Mouse (Mus musculus): Measurements from ENCODE around the gene Il12a. TPM values are rescaled to one million over a fixed set of nuclear protein-coding genes. Genes with fewer than 3 reads are reported as not detected.

Il12a gene
- polyA plus RNA-seq (2014; fragmentation: Nextera tagmentation; extraction: Ambion mirVana): not detected in 2 replicates

- Histone ChIP-seq H3K4me1 (replicated peaks; ENCODE audit: control insufficient read depth, insufficient read depth, low read length) (0 out of 2 replicates have a peak, but pooled peaks cover 10% of the 10 kb centered on the region), H3K27me3 (ENCODE audit: control insufficient read depth, insufficient read depth, low read length) (no peaks in the 10 kb centered on the region), H3K27ac (no peak within 1 kb of the TSS), H3K9ac (no peak within 1 kb of the TSS), H3K36me3 (replicated peaks; ENCODE audit: control insufficient read depth, insufficient read depth) (no peaks in the 10 kb centered on the region), H3K9me3 (ENCODE audit: control insufficient read depth, low read length) (no peaks in the 10 kb centered on the region), H3K4me2 (replicated peaks) (no peak within 1 kb of the TSS), H3K4me3 (replicated peaks; ENCODE audit: low read length) (no peak within 1 kb of the TSS)
- 96% methylated on average over 4 of the region's 4 CpGs for WGBS
- ATAC-seq (ENCODE audit: low FRiP score) (no peak), DNase-seq (ENCODE audit: low spot score) (no peak)
Observed at GRCm38 (mm10) chr3:68690344-68690743, at the start of gene Il12a. TSS of gene Il12a (plus strand) at chr3:68690644.

- ATAC-seq (ENCODE audit: low FRiP score) (no peak), DNase-seq (ENCODE audit: low spot score) (no peak)
- no peak overlapping the region for H3K9ac ChIP-seq
- H3K9me3 ChIP-seq (ENCODE audit: control insufficient read depth, low read length): no peaks in the 10 kb centered on the region
- H3K27me3 ChIP-seq (ENCODE audit: control insufficient read depth, insufficient read depth, low read length): no peaks in the 10 kb centered on the region
- H3K4me2 ChIP-seq (replicated peaks): no peak overlapping the region
- H3K4me1 ChIP-seq (replicated peaks; ENCODE audit: control insufficient read depth, insufficient read depth, low read length): no peaks in the 10 kb centered on the region
- H3K4me3 ChIP-seq (replicated peaks; ENCODE audit: low read length): no peak overlapping the region
- no peaks in the 10 kb centered on the region for H3K36me3 ChIP-seq (replicated peaks; ENCODE audit: control insufficient read depth, insufficient read depth)
- 90% methylated on average over 7 of the region's 7 CpGs for WGBS
- no peak overlapping the region for H3K27ac ChIP-seq
Observed at GRCm38 (mm10) chr3:68642935-68643334, 47.5 kb upstream of the Il12a start.

GRCm38 (mm10) chr3:68646387-68647130, 43.9 kb upstream of the Il12a start:
- H3K27me3 ChIP-seq (ENCODE audit: control insufficient read depth, insufficient read depth, low read length): no peaks in the 10 kb centered on the region
- ATAC-seq (ENCODE audit: low FRiP score) (no peak), DNase-seq (ENCODE audit: low spot score) (no peak)
- no peaks in the 10 kb centered on the region for H3K4me1 ChIP-seq (replicated peaks; ENCODE audit: control insufficient read depth, insufficient read depth, low read length)
- H3K9me3 ChIP-seq (ENCODE audit: control insufficient read depth, low read length): no peaks in the 10 kb centered on the region
- no peak overlapping the region for H3K9ac ChIP-seq
- no peak overlapping the region for H3K4me2 ChIP-seq (replicated peaks)
- no peak overlapping the region for H3K27ac ChIP-seq
- no peaks in the 10 kb centered on the region for H3K36me3 ChIP-seq (replicated peaks; ENCODE audit: control insufficient read depth, insufficient read depth)
- H3K4me3 ChIP-seq (replicated peaks; ENCODE audit: low read length): no peak overlapping the region
- 87% methylated on average over 6 of the region's 6 CpGs for WGBS

- Histone ChIP-seq H3K9ac (no peak overlapping the region), H3K9me3 (ENCODE audit: control insufficient read depth, low read length) (no peaks in the 10 kb centered on the region), H3K27ac (no peak overlapping the region), H3K27me3 (ENCODE audit: control insufficient read depth, insufficient read depth, low read length) (no peaks in the 10 kb centered on the region), H3K4me3 (replicated peaks; ENCODE audit: low read length) (no peak overlapping the region), H3K36me3 (replicated peaks; ENCODE audit: control insufficient read depth, insufficient read depth) (no peaks in the 10 kb centered on the region), H3K4me1 (replicated peaks; ENCODE audit: control insufficient read depth, insufficient read depth, low read length) (no peaks in the 10 kb centered on the region), H3K4me2 (replicated peaks) (no peak overlapping the region)
- no peak for DNase-seq (ENCODE audit: low spot score)
- 92% methylated on average over 3 of the region's 3 CpGs for WGBS
- ATAC-seq (ENCODE audit: low FRiP score): no peak
Observed at GRCm38 (mm10) chr3:68647282-68647681, 43.2 kb upstream of the Il12a start.

- WGBS: 92% methylated on average over 3 of the region's 3 CpGs
- no peaks in the 10 kb centered on the region for H3K36me3 ChIP-seq (replicated peaks; ENCODE audit: control insufficient read depth, insufficient read depth)
- no peak for ATAC-seq (ENCODE audit: low FRiP score)
Observed at GRCm38 (mm10) chr3:68650251-68650650, 40.2 kb upstream of the Il12a start.

GRCm38 (mm10) chr3:68656607-68657352, 33.7 kb upstream of the Il12a start:
- no peak overlapping the region for H3K27ac ChIP-seq
- no peak for DNase-seq (ENCODE audit: low spot score)
- no peaks in the 10 kb centered on the region for H3K36me3 ChIP-seq (replicated peaks; ENCODE audit: control insufficient read depth, insufficient read depth)
- H3K9ac ChIP-seq: no peak overlapping the region
- no peak overlapping the region for H3K4me2 ChIP-seq (replicated peaks)
- H3K9me3 ChIP-seq (ENCODE audit: control insufficient read depth, low read length): no peaks in the 10 kb centered on the region
- H3K4me3 ChIP-seq (replicated peaks; ENCODE audit: low read length): no peak overlapping the region
- 93% methylated on average over 4 of the region's 4 CpGs for WGBS
- no peaks in the 10 kb centered on the region for H3K4me1 ChIP-seq (replicated peaks; ENCODE audit: control insufficient read depth, insufficient read depth, low read length)
- no peaks in the 10 kb centered on the region for H3K27me3 ChIP-seq (ENCODE audit: control insufficient read depth, insufficient read depth, low read length)
- no peak for ATAC-seq (ENCODE audit: low FRiP score)

More at GRCm38 (mm10) chr3:68650251-68650650, 40.2 kb upstream of the Il12a start:
- Histone ChIP-seq H3K4me3 (replicated peaks; ENCODE audit: low read length) (no peak overlapping the region), H3K9ac (no peak overlapping the region), H3K27ac (no peak overlapping the region), H3K4me1 (replicated peaks; ENCODE audit: control insufficient read depth, insufficient read depth, low read length) (no peaks in the 10 kb centered on the region), H3K9me3 (ENCODE audit: control insufficient read depth, low read length) (no peaks in the 10 kb centered on the region), H3K27me3 (ENCODE audit: control insufficient read depth, insufficient read depth, low read length) (no peaks in the 10 kb centered on the region), H3K4me2 (replicated peaks) (no peak overlapping the region)
- no peak for DNase-seq (ENCODE audit: low spot score)

- no peaks in the 10 kb centered on the region for H3K9me3 ChIP-seq (ENCODE audit: control insufficient read depth, low read length)
- no peak overlapping the region for H3K27ac ChIP-seq
- H3K4me2 ChIP-seq (replicated peaks): no peak overlapping the region
- ATAC-seq (ENCODE audit: low FRiP score): no peak
- DNase-seq (ENCODE audit: low spot score): no peak
- WGBS: 57% methylated on average over 9 of the region's 9 CpGs
- H3K36me3 ChIP-seq (replicated peaks; ENCODE audit: control insufficient read depth, insufficient read depth): no peaks in the 10 kb centered on the region
- H3K4me1 ChIP-seq (replicated peaks; ENCODE audit: control insufficient read depth, insufficient read depth, low read length): no peaks in the 10 kb centered on the region
- H3K9ac ChIP-seq: no peak overlapping the region
- no peaks in the 10 kb centered on the region for H3K27me3 ChIP-seq (ENCODE audit: control insufficient read depth, insufficient read depth, low read length)
- no peak overlapping the region for H3K4me3 ChIP-seq (replicated peaks; ENCODE audit: low read length)
Observed at GRCm38 (mm10) chr3:68657589-68658245, 32.7 kb upstream of the Il12a start.

GRCm38 (mm10) chr3:68659996-68660395, 30.4 kb upstream of the Il12a start:
- H3K27ac ChIP-seq: no peak overlapping the region
- H3K9ac ChIP-seq: no peak overlapping the region
- H3K4me2 ChIP-seq (replicated peaks): no peak overlapping the region
- H3K4me1 ChIP-seq (replicated peaks; ENCODE audit: control insufficient read depth, insufficient read depth, low read length): no peaks in the 10 kb centered on the region
- H3K27me3 ChIP-seq (ENCODE audit: control insufficient read depth, insufficient read depth, low read length): no peaks in the 10 kb centered on the region
- ATAC-seq (ENCODE audit: low FRiP score) (no peak), DNase-seq (ENCODE audit: low spot score) (no peak)
- H3K9me3 ChIP-seq (ENCODE audit: control insufficient read depth, low read length): no peaks in the 10 kb centered on the region
- H3K4me3 ChIP-seq (replicated peaks; ENCODE audit: low read length): no peak overlapping the region
- WGBS: 95% methylated on average over 6 of the region's 6 CpGs
- no peaks in the 10 kb centered on the region for H3K36me3 ChIP-seq (replicated peaks; ENCODE audit: control insufficient read depth, insufficient read depth)

- DNase-seq (ENCODE audit: low spot score) (no peak), ATAC-seq (ENCODE audit: low FRiP score) (no peak)
- WGBS: 68% methylated on average over 4 of the region's 4 CpGs
- Histone ChIP-seq H3K4me2 (replicated peaks) (no peak overlapping the region), H3K9me3 (ENCODE audit: control insufficient read depth, low read length) (no peaks in the 10 kb centered on the region), H3K4me3 (replicated peaks; ENCODE audit: low read length) (no peak overlapping the region), H3K27ac (no peak overlapping the region), H3K27me3 (ENCODE audit: control insufficient read depth, insufficient read depth, low read length) (no peaks in the 10 kb centered on the region), H3K4me1 (replicated peaks; ENCODE audit: control insufficient read depth, insufficient read depth, low read length) (no peaks in the 10 kb centered on the region), H3K9ac (no peak overlapping the region), H3K36me3 (replicated peaks; ENCODE audit: control insufficient read depth, insufficient read depth) (no peaks in the 10 kb centered on the region)
Observed at GRCm38 (mm10) chr3:68660538-68660937, 29.9 kb upstream of the Il12a start.

Data from hindbrain, embryonic 14.5 days (tissue).